Mouse (Mus musculus): ENCODE results near the gene Gucy2g.
"Not testable (repeated sequence)": the region's sequence is repeated elsewhere in the genome, so short reads cannot be mapped to it uniquely, and the experiment has no call there.

Gucy2g gene

GRCm38 (mm10) chr19:55207746-55208538 lies 33.1 kb downstream of the Gucy2g start:
- DNase-seq (ENCODE audit: extremely low spot score, low read depth, low spot score) = no peak

GRCm38 (mm10) chr19:55207205-55207604 lies 33.8 kb downstream of the Gucy2g start:
- DNase-seq (ENCODE audit: extremely low spot score, low read depth, low spot score) = no peak

- DNase-seq (ENCODE audit: extremely low spot score, low read depth, low spot score) = peak; percentile 68
These were observed 34.4 kb downstream of the Gucy2g start for GRCm38 (mm10) chr19:55206482-55207138.

GRCm38 (mm10) chr19:55198303-55198702 lies 42.7 kb downstream of the Gucy2g start:
- peak; percentile 33 for DNase-seq (ENCODE audit: extremely low spot score, low read depth, low spot score)

- no peak for DNase-seq (ENCODE audit: extremely low spot score, low read depth, low spot score)
These were observed 45.5 kb downstream of the Gucy2g start for GRCm38 (mm10) chr19:55195574-55195973.

- DNase-seq (ENCODE audit: extremely low spot score, low read depth, low spot score) = no peak
These were observed 46.4 kb downstream of the Gucy2g start for GRCm38 (mm10) chr19:55194520-55195170.

- DNase-seq (ENCODE audit: extremely low spot score, low read depth, low spot score) = no peak
These were observed 47.2 kb downstream of the Gucy2g start for GRCm38 (mm10) chr19:55193717-55194394.

- DNase-seq (ENCODE audit: extremely low spot score, low read depth, low spot score) = no peak
These were observed 48.6 kb downstream of the Gucy2g start for GRCm38 (mm10) chr19:55192254-55192945.

GRCm38 (mm10) chr19:55191596-55191995 lies 49.4 kb downstream of the Gucy2g start:
- no peak for DNase-seq (ENCODE audit: extremely low spot score, low read depth, low spot score)

- no peak for DNase-seq (ENCODE audit: extremely low spot score, low read depth, low spot score)
These were observed 51.0 kb downstream of the Gucy2g start for GRCm38 (mm10) chr19:55190065-55190464.

GRCm38 (mm10) chr19:55185651-55186050 lies 55.4 kb downstream of the Gucy2g start:
- DNase-seq (ENCODE audit: extremely low spot score, low read depth, low spot score) = no peak

GRCm38 (mm10) chr19:55185074-55185473 lies 56.0 kb downstream of the Gucy2g start:
- DNase-seq (ENCODE audit: extremely low spot score, low read depth, low spot score) = no peak

- DNase-seq (ENCODE audit: extremely low spot score, low read depth, low spot score) = no peak
These were observed 56.6 kb downstream of the Gucy2g start for GRCm38 (mm10) chr19:55184442-55184841.

- no peak for DNase-seq (ENCODE audit: extremely low spot score, low read depth, low spot score)
These were observed 60.6 kb downstream of the Gucy2g start, which contains the start of gene Tectb for GRCm38 (mm10) chr19:55180433-55180832. Gene Tectb (plus strand): TSS chr19:55180733.

GRCm38 (mm10) chr19:55177143-55177542 lies 63.9 kb downstream of the Gucy2g start:
- no peak for DNase-seq (ENCODE audit: extremely low spot score, low read depth, low spot score)

- DNase-seq (ENCODE audit: extremely low spot score, low read depth, low spot score) = no peak
These were observed 69.5 kb downstream of the Gucy2g start for GRCm38 (mm10) chr19:55171585-55171984.

- DNase-seq (ENCODE audit: extremely low spot score, low read depth, low spot score) = no peak
These were observed 70.6 kb downstream of the Gucy2g start for GRCm38 (mm10) chr19:55170399-55170798.

GRCm38 (mm10) chr19:55169236-55169729 lies 71.8 kb downstream of the Gucy2g start:
- not testable (repeated sequence) for DNase-seq (ENCODE audit: extremely low spot score, low read depth, low spot score)

- no peak for DNase-seq (ENCODE audit: extremely low spot score, low read depth, low spot score)
These were observed 72.7 kb downstream of the Gucy2g start for GRCm38 (mm10) chr19:55168360-55168759.

- DNase-seq (ENCODE audit: extremely low spot score, low read depth, low spot score) = no peak
These were observed 73.3 kb downstream of the Gucy2g start for GRCm38 (mm10) chr19:55167741-55168140.
